Mouse (Mus musculus): ENCODE data around the gene Kmt2d. TPM values are rescaled to one million over a fixed set of nuclear protein-coding genes. Genes with fewer than 3 reads are reported as not detected.

The Kmt2d gene
- polyA plus RNA-seq, 1 experiment from 2014 or later = 4.2 TPM

GRCm38 (mm10) chr15:98867321-98867720, 3.7 kb downstream of the Kmt2d start:
- Histone ChIP-seq H3K27ac (peak overlapping the region; percentile 95), H3K36me3 (peaks cover 49% of the 10 kb centered on the region), H3K4me1 (replicated peaks) (peaks cover 47% of the 10 kb centered on the region), H3K9ac (peak overlapping the region; percentile 99; the same call in 1 of the 2 replicates), H3K9me3 (replicated peaks) (no peaks in the 10 kb centered on the region), H3K4me3 (replicated peaks) (peak overlapping the region; percentile 99), H3K4me2 (peak overlapping the region; percentile 86), H3K27me3 (no peaks in the 10 kb centered on the region)
- WGBS (ENCODE audit: insufficient replicate concordance) = 28% methylated on average over 6 of the region's 6 CpGs
- no peak for DNase-seq
- ATAC-seq (ENCODE audit: low read depth) = no peak

GRCm38 (mm10) chr15:98866501-98866900, 4.5 kb downstream of the Kmt2d start:
- 68% methylated on average over 5 of the region's 5 CpGs for WGBS (ENCODE audit: insufficient replicate concordance)
- Histone ChIP-seq H3K4me1 (replicated peaks) (peaks cover 47% of the 10 kb centered on the region), H3K27ac (no peak overlapping the region), H3K27me3 (no peaks in the 10 kb centered on the region), H3K9me3 (replicated peaks) (no peaks in the 10 kb centered on the region), H3K9ac (no peak overlapping the region), H3K36me3 (peaks cover 57% of the 10 kb centered on the region), H3K4me3 (replicated peaks) (no peak overlapping the region), H3K4me2 (no peak overlapping the region)
- ATAC-seq (ENCODE audit: low read depth) (no peak), DNase-seq (no peak)

- Histone ChIP-seq H3K4me3 (replicated peaks) (no peak overlapping the region), H3K27ac (no peak overlapping the region), H3K36me3 (peaks cover 64% of the 10 kb centered on the region), H3K9ac (no peak overlapping the region), H3K27me3 (no peaks in the 10 kb centered on the region), H3K9me3 (replicated peaks) (no peaks in the 10 kb centered on the region), H3K4me1 (replicated peaks) (peaks cover 46% of the 10 kb centered on the region), H3K4me2 (no peak overlapping the region)
- 93% methylated on average over 8 of the region's 8 CpGs for WGBS (ENCODE audit: insufficient replicate concordance)
- no peak for ATAC-seq (ENCODE audit: low read depth)
- DNase-seq = no peak
Measured at GRCm38 (mm10) chr15:98865771-98866170, 5.2 kb downstream of the Kmt2d start.

DNA sequence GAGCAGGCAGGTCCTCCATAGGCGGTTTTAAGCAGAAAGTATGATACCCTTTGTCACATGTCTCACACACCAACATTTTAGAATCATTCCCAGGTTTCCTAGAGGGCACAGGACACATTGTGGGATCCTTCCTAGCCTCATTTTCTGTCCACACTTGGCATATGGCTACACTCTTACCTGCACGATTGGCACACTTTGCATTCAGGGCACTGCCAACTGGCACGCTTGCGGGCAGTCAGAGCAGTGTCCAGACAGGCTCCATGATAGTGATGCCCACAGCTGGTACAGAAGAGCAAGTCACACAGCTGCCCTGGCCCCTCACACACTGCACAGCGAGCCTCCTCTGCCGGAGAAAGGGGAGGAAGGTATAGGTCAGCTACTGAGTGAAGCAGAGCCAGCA, 6.1 kb downstream of the Kmt2d start:
- DNase-seq (no peak), ATAC-seq (ENCODE audit: low read depth) (no peak)
- H3K4me2 ChIP-seq = no peak overlapping the region
- H3K4me3 ChIP-seq (replicated peaks) = no peak overlapping the region
- WGBS (ENCODE audit: insufficient replicate concordance) = 89% methylated on average over 6 of the region's 6 CpGs
- no peaks in the 10 kb centered on the region for H3K27me3 ChIP-seq
- peaks cover 72% of the 10 kb centered on the region for H3K36me3 ChIP-seq
- H3K27ac ChIP-seq = no peak overlapping the region
- peaks cover 42% of the 10 kb centered on the region for H3K4me1 ChIP-seq (replicated peaks)
- H3K9me3 ChIP-seq (replicated peaks) = no peaks in the 10 kb centered on the region
- H3K9ac ChIP-seq = no peak overlapping the region

DNA sequence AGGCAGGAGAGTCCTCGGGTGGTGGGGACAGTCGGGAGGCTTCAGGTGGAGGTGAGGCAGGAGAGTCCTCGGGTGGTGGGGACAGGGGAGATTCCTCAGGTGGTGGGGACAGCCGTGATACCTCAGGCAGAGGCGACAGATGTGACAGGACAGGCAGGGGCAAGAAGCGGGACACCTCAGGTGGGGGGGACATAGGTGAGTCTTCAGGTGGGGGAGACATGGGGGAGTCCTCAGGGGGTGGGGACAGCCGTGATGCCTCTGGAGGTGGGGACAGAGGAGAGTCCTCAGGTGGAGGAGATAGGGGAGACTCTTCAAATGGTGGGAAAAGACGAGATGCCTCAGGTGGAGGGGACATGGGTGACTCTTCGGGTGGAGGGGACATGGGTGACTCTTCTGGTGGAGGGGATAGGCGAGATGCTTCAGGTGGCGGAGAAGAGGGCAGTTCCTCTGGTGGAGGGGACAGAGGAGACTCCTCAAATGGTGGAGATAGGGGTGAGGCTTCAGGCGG, 7.5 kb downstream of the Kmt2d start:
- H3K4me1 ChIP-seq (replicated peaks) = peaks cover 30% of the 10 kb centered on the region
- 85% methylated on average over 12 of the region's 12 CpGs for whole genome bisulfite sequencing (ENCODE audit: insufficient replicate concordance)
- no peak overlapping the region for H3K4me2 ChIP-seq
- H3K27me3 ChIP-seq = no peaks in the 10 kb centered on the region
- no peak for ATAC-seq (ENCODE audit: low read depth)
- H3K36me3 ChIP-seq = peaks cover 87% of the 10 kb centered on the region
- H3K4me3 ChIP-seq (replicated peaks) = no peak overlapping the region
- H3K27ac ChIP-seq = no peak overlapping the region
- H3K9me3 ChIP-seq (replicated peaks) = no peaks in the 10 kb centered on the region
- H3K9ac ChIP-seq = no peak overlapping the region
- DNase-seq = no peak

DNA sequence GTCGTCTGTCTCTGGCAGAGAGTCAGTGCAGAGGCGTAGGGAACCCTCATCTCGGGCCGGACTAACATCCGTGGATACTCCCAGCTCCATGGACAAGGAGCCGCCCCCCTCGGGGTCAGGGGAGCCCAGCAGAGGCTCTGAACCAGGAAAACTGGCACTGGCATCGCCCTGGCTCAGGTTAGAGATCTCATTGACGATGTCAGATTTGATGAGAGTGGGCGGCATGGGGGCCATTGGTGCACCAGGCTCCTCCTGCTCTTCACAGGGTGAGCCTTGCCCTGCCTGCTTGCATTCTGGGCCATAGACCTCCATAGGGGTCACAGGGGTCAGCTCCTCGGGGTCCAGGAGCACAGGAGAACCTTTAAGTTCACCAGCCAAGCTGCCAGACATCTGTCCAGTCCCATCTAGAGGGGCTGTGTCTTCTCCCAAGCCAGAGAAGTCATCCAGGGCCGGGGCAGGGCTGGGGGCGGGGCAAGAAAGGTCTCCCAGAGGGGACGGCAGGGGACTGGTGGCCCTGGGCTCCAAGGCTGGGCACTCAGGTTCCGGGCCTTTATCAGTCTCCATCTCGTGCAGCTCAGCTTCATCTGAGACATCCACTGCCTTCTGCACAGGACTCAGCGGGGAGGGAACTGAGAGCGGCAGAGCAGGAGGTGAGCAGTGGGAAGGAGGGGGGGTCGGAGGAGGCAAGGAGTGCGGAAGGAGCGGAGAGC, 9.1 kb downstream of the Kmt2d start:
- Histone ChIP-seq H3K27ac (no peak overlapping the region), H3K4me3 (replicated peaks) (no peak overlapping the region), H3K4me2 (no peak overlapping the region), H3K9ac (no peak overlapping the region), H3K27me3 (no peaks in the 10 kb centered on the region), H3K36me3 (peaks cover 100% of the 10 kb centered on the region), H3K9me3 (replicated peaks) (no peaks in the 10 kb centered on the region), H3K4me1 (replicated peaks) (peaks cover 14% of the 10 kb centered on the region)
- ATAC-seq (ENCODE audit: low read depth) (no peak), DNase-seq (no peak)
- WGBS (ENCODE audit: insufficient replicate concordance) = 87% methylated on average over 21 of the region's 21 CpGs

DNA sequence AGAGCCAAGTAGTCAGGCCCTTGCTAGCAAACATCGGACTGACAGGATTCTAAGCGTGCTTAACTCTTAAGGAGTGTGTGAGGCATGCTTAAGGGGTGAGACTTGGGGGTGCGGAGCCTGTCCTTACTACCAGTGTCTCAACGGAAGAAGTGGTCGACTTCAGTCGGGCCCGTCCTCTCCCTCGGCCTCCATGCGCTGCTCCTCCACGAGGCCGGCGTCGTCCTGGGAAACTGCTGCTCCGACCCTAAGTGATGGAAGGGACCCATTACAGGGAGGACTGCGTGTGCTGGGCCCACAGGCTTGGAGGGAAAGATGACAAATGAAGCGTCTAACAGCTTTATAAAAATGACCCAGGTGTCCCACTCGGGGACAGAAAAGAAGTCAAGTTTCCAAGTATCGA, 10.1 kb downstream of the Kmt2d start:
- no peak for ATAC-seq (ENCODE audit: low read depth)
- H3K4me3 ChIP-seq (replicated peaks) = no peak overlapping the region
- no peak for DNase-seq
- peaks cover 8% of the 10 kb centered on the region; the same call in 1 of the 2 replicates for H3K4me1 ChIP-seq (replicated peaks)
- WGBS (ENCODE audit: insufficient replicate concordance) = 93% methylated on average over 18 of the region's 18 CpGs
- no peaks in the 10 kb centered on the region for H3K27me3 ChIP-seq
- no peak overlapping the region for H3K4me2 ChIP-seq
- H3K9ac ChIP-seq = no peak overlapping the region
- peaks cover 100% of the 10 kb centered on the region for H3K36me3 ChIP-seq
- no peaks in the 10 kb centered on the region for H3K9me3 ChIP-seq (replicated peaks)
- H3K27ac ChIP-seq = no peak overlapping the region; the same call in 1 of the 2 replicates

GRCm38 (mm10) chr15:98859319-98860043, 11.5 kb downstream of the Kmt2d start:
- Histone ChIP-seq H3K9me3 (replicated peaks) (no peaks in the 10 kb centered on the region), H3K27me3 (no peaks in the 10 kb centered on the region), H3K9ac (no peak overlapping the region), H3K36me3 (peaks cover 100% of the 10 kb centered on the region), H3K27ac (no peak overlapping the region), H3K4me2 (no peak overlapping the region), H3K4me3 (replicated peaks) (no peak overlapping the region), H3K4me1 (replicated peaks) (peaks cover 8% of the 10 kb centered on the region; the same call in 1 of the 2 replicates)
- no peak for DNase-seq
- 82% methylated on average over 9 of the region's 9 CpGs for WGBS (ENCODE audit: insufficient replicate concordance)
- ATAC-seq (ENCODE audit: low read depth) = peak; percentile 39

DNA sequence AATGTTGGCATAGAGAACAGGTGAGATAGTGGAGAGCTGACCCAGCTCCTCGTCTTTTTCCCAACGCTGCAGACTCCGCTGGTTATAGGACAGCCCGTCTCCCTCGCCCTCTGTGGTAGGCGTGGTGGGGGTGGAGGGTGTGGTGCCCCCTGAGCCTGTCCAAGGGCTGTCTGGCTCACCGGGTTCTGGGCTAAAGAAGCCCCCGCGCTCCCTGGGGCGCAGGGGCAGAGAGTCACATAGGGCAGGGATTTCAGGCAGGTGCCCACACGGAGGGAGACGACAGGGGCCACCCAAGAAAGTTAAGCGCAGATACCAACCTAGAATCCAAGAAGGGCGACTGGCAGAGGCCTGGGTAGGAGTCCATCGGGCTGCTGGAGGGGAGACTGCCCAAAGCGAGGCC, 16.8 kb downstream of the Kmt2d start:
- WGBS (ENCODE audit: insufficient replicate concordance) = 85% methylated on average over 16 of the region's 16 CpGs
- Histone ChIP-seq H3K4me1 (replicated peaks) (no peaks in the 10 kb centered on the region), H3K36me3 (peaks cover 100% of the 10 kb centered on the region), H3K27me3 (no peaks in the 10 kb centered on the region), H3K27ac (no peak overlapping the region), H3K4me3 (replicated peaks) (no peak overlapping the region), H3K9me3 (replicated peaks) (no peaks in the 10 kb centered on the region), H3K9ac (no peak overlapping the region), H3K4me2 (no peak overlapping the region)
- ATAC-seq (ENCODE audit: low read depth) (no peak), DNase-seq (no peak)

GRCm38 (mm10) chr15:98853161-98853937, 17.7 kb downstream of the Kmt2d start:
- WGBS (ENCODE audit: insufficient replicate concordance) = 92% methylated on average over 28 of the region's 28 CpGs
- no peak for DNase-seq

DNA sequence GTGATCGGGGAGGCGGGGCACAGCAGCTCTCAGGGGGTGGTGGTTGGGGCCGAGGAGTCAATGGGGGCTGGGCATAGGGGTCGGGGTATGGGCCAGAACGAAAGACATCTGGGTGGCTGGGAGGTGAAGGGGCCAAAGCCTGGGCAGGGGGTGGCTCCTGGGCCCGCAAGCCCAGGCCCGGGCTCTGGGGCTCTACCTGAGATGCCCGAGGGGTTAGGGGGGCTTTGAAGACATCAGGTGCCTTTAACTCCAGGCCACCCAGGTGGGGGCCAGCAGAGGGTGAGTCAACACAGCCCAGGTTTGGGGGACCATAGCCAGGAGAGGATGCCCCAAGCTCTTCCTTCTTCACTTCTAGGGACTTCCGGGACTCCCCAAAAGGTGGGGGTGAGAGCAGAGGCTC, 18.3 kb downstream of the Kmt2d start:
- no peaks in the 10 kb centered on the region for H3K4me1 ChIP-seq (replicated peaks)
- ATAC-seq (ENCODE audit: low read depth) (no peak), DNase-seq (no peak)
- no peak overlapping the region for H3K4me2 ChIP-seq
- no peak overlapping the region for H3K9ac ChIP-seq
- peaks cover 100% of the 10 kb centered on the region for H3K36me3 ChIP-seq
- no peak overlapping the region for H3K4me3 ChIP-seq (replicated peaks)
- no peaks in the 10 kb centered on the region for H3K9me3 ChIP-seq (replicated peaks)
- H3K27ac ChIP-seq = no peak overlapping the region
- H3K27me3 ChIP-seq = no peaks in the 10 kb centered on the region
- 92% methylated on average over 9 of the region's 9 CpGs for WGBS (ENCODE audit: insufficient replicate concordance)

More at GRCm38 (mm10) chr15:98853161-98853937, 17.7 kb downstream of the Kmt2d start:
- Histone ChIP-seq H3K9ac (no peak overlapping the region), H3K9me3 (replicated peaks) (no peaks in the 10 kb centered on the region), H3K27ac (no peak overlapping the region), H3K4me2 (no peak overlapping the region), H3K36me3 (peaks cover 100% of the 10 kb centered on the region), H3K4me3 (replicated peaks) (no peak overlapping the region), H3K27me3 (no peaks in the 10 kb centered on the region), H3K4me1 (replicated peaks) (no peaks in the 10 kb centered on the region)
- no peak for ATAC-seq (ENCODE audit: low read depth)
